19 mouse cellular contexts compared by ENCODE assay signal in genomic region chr2:72970302-72970701, GRCm38 (mm10). TPM values are rescaled to one million over a fixed set of nuclear protein-coding genes. Genes with fewer than 3 reads are reported as not detected.
DNase-seq lines count a peak whose midpoint lies in the region; ATAC-seq and TF ChIP-seq lines count a peak whose summit lies in the region.
"Had no signal": no experiment of that assay in that cellular context is flagged by ENCODE, and none has a peak within 500 bp of the region (broad histone marks: within the 10 kb centered on the region; RNA-seq: fewer than 3 reads in every experiment).

No protein-coding gene starts in this region.

- H3K27me3 ChIP-seq in intestine, postnatal 0 days (replicated peaks; ENCODE audit: control insufficient read depth, insufficient read depth, low read length), result no peaks in the 10 kb centered on the region
- no peaks in the 10 kb centered on the region for H3K27me3 ChIP-seq in intestine, embryonic 15.5 days (replicated peaks)
- no peaks in the 10 kb centered on the region for H3K27me3 ChIP-seq in thymus, adult 2 months (ENCODE audit: control insufficient read depth, insufficient read depth, low read length)
- no peaks in the 10 kb centered on the region for H3K27me3 ChIP-seq in neural tube, embryonic 15.5 days (replicated peaks)
- H3K27me3 ChIP-seq: forebrain, embryonic 13.5 days had no signal

- no peaks in the 10 kb centered on the region for H3K9me3 ChIP-seq in intestine, postnatal 0 days (ENCODE audit: control insufficient read depth)
- H3K9me3 ChIP-seq in intestine, embryonic 15.5 days, result no peaks in the 10 kb centered on the region
- H3K9me3 ChIP-seq in neural tube, embryonic 15.5 days (replicated peaks), result no peaks in the 10 kb centered on the region
- H3K9me3 ChIP-seq: forebrain, embryonic 13.5 days had no signal

- DNase-seq in thymus, postnatal 0 days (ENCODE audit: low spot score), result peak; percentile 10
- DNase-seq in thymus, adult 2 months, result no peak
- peak; percentile 37 for DNase-seq in induced T-regulatory cell, adult 2 months (ENCODE audit: low read depth)
- no peak for DNase-seq in spleen, postnatal 4 days (ENCODE audit: low spot score in 2 of 2)
- DNase-seq: heart, adult 18-20 months; kidney, adult 8-10 months; lung, embryonic 14.5 days; right cerebral cortex, postnatal 14 days; thymus, adult 18-20 months had no signal

- TF ChIP-seq CTCF in intestine, postnatal 0 days (IDR thresholded peaks at IDR 0.05; ENCODE audit: low read depth), result peak; percentile 42
- TF ChIP-seq CTCF in thymus, adult 2 months (IDR thresholded peaks at IDR 0.05; ENCODE audit: borderline replicate concordance, control insufficient read depth, extremely low read depth, insufficient read depth, low read length, poor library complexity), result no peak

- no peak for ATAC-seq in intestine, postnatal 0 days
- no peak for ATAC-seq in intestine, embryonic 15.5 days
- ATAC-seq in neural tube, embryonic 15.5 days (ENCODE audit: low FRiP score), result no peak
- ATAC-seq: forebrain, embryonic 13.5 days had no signal

- H3K9ac ChIP-seq in intestine, postnatal 0 days (ENCODE audit: low read depth, low read length), result no peak overlapping the region
- no peak overlapping the region for H3K9ac ChIP-seq in intestine, embryonic 15.5 days
- no peak overlapping the region for H3K9ac ChIP-seq in neural tube, embryonic 15.5 days (replicated peaks)
- H3K9ac ChIP-seq: forebrain, embryonic 13.5 days; hindbrain, embryonic 14.5 days; lung, embryonic 14.5 days had no signal

- no peak for TF ChIP-seq POLR2A in thymus, adult 2 months (IDR thresholded peaks at IDR 0.05; ENCODE audit: control insufficient read depth, extremely low read depth, insufficient read depth, low read length, poor library complexity)

- peaks cover 17% of the 10 kb centered on the region for H3K36me3 ChIP-seq in intestine, postnatal 0 days (ENCODE audit: control insufficient read depth, insufficient read depth)
- H3K36me3 ChIP-seq in intestine, embryonic 15.5 days, result peaks cover 14% of the 10 kb centered on the region; the same call in 1 of the 2 replicates
- H3K36me3 ChIP-seq in thymus, adult 2 months (ENCODE audit: control insufficient read depth, insufficient read depth, low read length), result peaks cover 31% of the 10 kb centered on the region
- H3K36me3 ChIP-seq in neural tube, embryonic 15.5 days, result peaks cover 17% of the 10 kb centered on the region

- no peak overlapping the region for H3K27ac ChIP-seq in intestine, postnatal 0 days (ENCODE audit: low read depth, low read length)
- no peak overlapping the region for H3K27ac ChIP-seq in intestine, embryonic 15.5 days
- H3K27ac ChIP-seq in thymus, adult 2 months (ENCODE audit: control insufficient read depth, insufficient read depth, low read length), result no peak overlapping the region
- H3K27ac ChIP-seq in neural tube, embryonic 15.5 days (replicated peaks), result no peak overlapping the region
- H3K27ac ChIP-seq: forebrain, embryonic 13.5 days; hindbrain, embryonic 14.5 days had no signal

- 90% methylated on average over 4 of the region's 4 CpGs for WGBS in intestine, postnatal 0 days
- 90% methylated on average over 4 of the region's 4 CpGs for WGBS in intestine, embryonic 15.5 days
- 94% methylated on average over 4 of the region's 4 CpGs for WGBS in thymus, adult 2 months
- 94% methylated on average over 4 of the region's 4 CpGs for WGBS in neural tube, embryonic 15.5 days

- H3K4me1 ChIP-seq in intestine, postnatal 0 days (replicated peaks; ENCODE audit: control insufficient read depth, insufficient read depth, low read length), result peaks cover under 1% of the 10 kb centered on the region; the same call in 1 of the 2 replicates
- no peaks in the 10 kb centered on the region for H3K4me1 ChIP-seq in intestine, embryonic 15.5 days (replicated peaks)
- H3K4me1 ChIP-seq in thymus, adult 2 months (replicated peaks; ENCODE audit: control insufficient read depth, insufficient read depth, low read length), result no peaks in the 10 kb centered on the region
- 0 out of 2 replicates have a peak, but pooled peaks cover 7% of the 10 kb centered on the region for H3K4me1 ChIP-seq in neural tube, embryonic 15.5 days

- H3K4me3 ChIP-seq in intestine, postnatal 0 days (ENCODE audit: low read depth, low read length), result no peak overlapping the region
- no peak overlapping the region for H3K4me3 ChIP-seq in intestine, embryonic 15.5 days (replicated peaks)
- no peak overlapping the region for H3K4me3 ChIP-seq in thymus, adult 2 months (ENCODE audit: control insufficient read depth, insufficient read depth, low read length)
- no peak overlapping the region for H3K4me3 ChIP-seq in neural tube, embryonic 15.5 days (replicated peaks)
- H3K4me3 ChIP-seq: forebrain, embryonic 13.5 days had no signal

- H3K4me2 ChIP-seq in intestine, postnatal 0 days (replicated peaks; ENCODE audit: low read depth), result no peak overlapping the region
- no peak overlapping the region for H3K4me2 ChIP-seq in intestine, embryonic 15.5 days (replicated peaks)
- no peak overlapping the region for H3K4me2 ChIP-seq in neural tube, embryonic 15.5 days
- H3K4me2 ChIP-seq: forebrain, embryonic 13.5 days; hindbrain, embryonic 14.5 days; lung, embryonic 14.5 days had no signal

RNA-seq across cellular contexts. Expression of gene Sp3, which starts 9.9 kb away (rescaled TPM):
- polyA plus RNA-seq in intestine, postnatal 0 days (2015; fragmentation: Nextera tagmentation; extraction: Ambion mirVana), result 25.4 and 28.0 TPM in 2 replicates
- 41.3 and 48.2 TPM in 2 replicates for polyA plus RNA-seq in intestine, embryonic 15.5 days (2015; fragmentation: Nextera tagmentation; extraction: Ambion mirVana)
- polyA plus RNA-seq in thymus, postnatal 0 days (2015; fragmentation: Nextera tagmentation; extraction: Ambion mirVana), result 64.6 and 73.9 TPM in 2 replicates
- polyA plus RNA-seq in thymus, adult 2 months (2012; rRNA removed), result 39.4 and 45.6 TPM in 2 replicates
- 27.7 and 35.3 TPM in 2 replicates for polyA plus RNA-seq in neural tube, embryonic 15.5 days (2015; fragmentation: Nextera tagmentation; extraction: Ambion mirVana)

RNA-seq across cellular contexts. Expression of gene Gm11084, which starts 16.2 kb away (rescaled TPM):
- not detected in 2 replicates for polyA plus RNA-seq in intestine, postnatal 0 days (2015; fragmentation: Nextera tagmentation; extraction: Ambion mirVana)
- polyA plus RNA-seq in intestine, embryonic 15.5 days (2015; fragmentation: Nextera tagmentation; extraction: Ambion mirVana), result not detected in 2 replicates
- not detected in 2 replicates for polyA plus RNA-seq in thymus, postnatal 0 days (2015; fragmentation: Nextera tagmentation; extraction: Ambion mirVana)
- polyA plus RNA-seq in thymus, adult 2 months (2012; rRNA removed), result not detected in 2 replicates
- not detected in 2 replicates for polyA plus RNA-seq in neural tube, embryonic 15.5 days (2015; fragmentation: Nextera tagmentation; extraction: Ambion mirVana)
- polyA plus RNA-seq: cortical plate, adult 2 months; embryonic facial prominence, embryonic 14.5 days; forebrain, embryonic 13.5 days; heart, embryonic 16.5 days; hindbrain, embryonic 14.5 days; large intestine, adult 2 months; limb, embryonic 11.5 days; lung, embryonic 14.5 days had no signal

Comparison
In these comparisons a context has a peak if more than half of its experiments do, and no peak if none do; other contexts are left out.
1. DNase-seq: peak in thymus, postnatal 0 days (single experiment) and induced T-regulatory cell, adult 2 months (single experiment); none in thymus, adult 2 months (single experiment) and spleen, postnatal 4 days (0 of 2).